Mouse (Mus musculus) MEL (cell line): ENCODE results near the gene Sgcd.

ENCODE experiments used
- CHD2 ChIP-seq: IDR thresholded peaks from 2 replicates; pipeline ENCODE4 v1.6.1; 2011; ENCODE audit warnings: low read length, improper control_type of control experiment
- CTCF ChIP-seq, 3 experiments: IDR thresholded peaks in 2 of 3; conservative IDR thresholded peaks in 1 of 3; 2 replicates each; pipeline ENCODE4 v1.5.1; 2011 to 2012; ENCODE audit warnings: low read length in 3 of 3, low read depth in 2 of 3, mild to moderate bottlenecking in 2 of 3, improper control_type of control experiment in 1 of 3, inconsistent platforms in 1 of 3, mixed read lengths in 1 of 3, moderate library complexity in 1 of 3; ENCODE audit not compliant: control insufficient read depth in 1 of 3, insufficient read depth in 1 of 3, poor library complexity in 1 of 3, severe bottlenecking in 1 of 3
- ETS1 ChIP-seq: IDR thresholded peaks from 2 replicates; pipeline ENCODE4 v1.6.1; 2012; ENCODE audit warnings: low read depth, mild to moderate bottlenecking, inconsistent platforms, low read length, improper control_type of control experiment, moderate library complexity
- MAFK ChIP-seq: IDR thresholded peaks from 2 replicates; pipeline ENCODE4 v1.6.1; 2011; ENCODE audit warnings: low read depth, mild to moderate bottlenecking, low read length, improper control_type of control experiment, borderline replicate concordance
- MAZ ChIP-seq: IDR thresholded peaks from 2 replicates; pipeline ENCODE4 v1.6.1; 2012; ENCODE audit warnings: low read depth, mild to moderate bottlenecking, inconsistent platforms, low read length, improper control_type of control experiment
- MEF2A ChIP-seq: IDR thresholded peaks from 2 replicates; pipeline ENCODE4 v1.6.1; 2014; ENCODE audit warnings: low read depth, mild to moderate bottlenecking, inconsistent platforms, low read length, improper control_type of control experiment; ENCODE audit not compliant: poor library complexity, insufficient replicate concordance, severe bottlenecking; ENCODE audit errors: extremely low read depth

DNA sequence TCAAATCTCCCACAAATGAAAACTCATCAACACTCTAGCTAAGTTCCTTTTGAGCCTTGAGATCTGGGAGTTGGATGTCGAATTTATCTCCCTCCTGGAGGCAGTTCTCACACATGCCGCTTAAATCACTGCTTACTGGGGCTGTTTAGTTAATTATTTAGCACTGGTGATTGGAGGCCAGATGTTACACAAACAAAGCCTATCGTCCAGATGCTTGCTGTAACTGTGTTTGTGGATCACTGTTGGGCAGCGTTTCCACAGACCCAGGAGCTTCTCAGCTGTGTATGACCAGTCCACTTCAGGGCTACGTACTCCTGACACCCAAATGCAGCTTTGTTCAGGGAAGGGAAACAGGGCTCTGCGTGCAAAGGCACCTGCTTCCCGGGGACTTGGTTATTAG lies 858.8 kb downstream of the Sgcd start:
- no peak for TF ChIP-seq CTCF (IDR thresholded peaks at IDR 0.05 in 2 of 3, conservative IDR thresholded peaks at IDR 0.05 in 1 of 3; ENCODE audit: control insufficient read depth in 1 of 3, insufficient read depth in 1 of 3, low read depth in 2 of 3, low read length in 3 of 3, poor library complexity in 1 of 3, severe bottlenecking in 1 of 3)
- TF ChIP-seq CHD2, result no peak
- no peak for TF ChIP-seq ETS1
- no peak for TF ChIP-seq MAFK
- TF ChIP-seq MEF2A, result no peak
- TF ChIP-seq MAZ, result no peak
